Mouse (Mus musculus) Patski (cell line): ENCODE data around the gene Pnmal1. TPM values are rescaled to one million over a fixed set of nuclear protein-coding genes. Genes with fewer than 3 reads are reported as not detected.

ENCODE experiments used
- ATAC-seq: fragments of 100-300 bp; one replicate; pipeline ENCODE4 v1.8.0; 2021
- CTCF ChIA-PET: fragments of 350-600 bp; sonication (Branson Sonifier 250); formaldehyde crosslinking; loops from one replicate; lab custom pipeline; 2022; ENCODE audit warnings: inconsistent platforms; lab: Charles Lee
- POLR2A ChIA-PET: fragments of 350-600 bp; sonication (Branson Sonifier 250); formaldehyde crosslinking; loops from one replicate; lab custom pipeline; 2022; ENCODE audit warnings: antibody characterized with exemption, inconsistent platforms; lab: Charles Lee
- DNase-seq: peaks from one replicate; pipeline ENCODE4 v3.0.0-alpha.2; 2011; ENCODE audit warnings: low read depth, low spot score
- H3K27me3 ChIP-seq: fragments of 371-371 bp; one replicate; pipeline ENCODE4 v1.5.1; 2021
- CTCF ChIP-seq: fragments of 100-300 bp; IDR thresholded peaks from one replicate; pipeline ENCODE4 v1.5.1; 2021
- in situ Hi-C: fragments of 300-500 bp; cut with MboI; formaldehyde crosslinking; loops from 3 replicates; pipeline ENCODE4 v1.11.1; 2018; ENCODE audit warnings: low pct_unique_long_range_greater_than_20kb, mixed read lengths
- polyA plus RNA-seq: library from polyadenylated mRNA; unstranded; gene quantifications from one replicate; pipeline ENCODE4 v1.2.3, GENCODE M21; 2021

Gene Pnmal1
- polyA plus RNA-seq, 1 experiment from 2014 or later = not detected

- CTCF ChIA-PET = interaction anchor here (0.6 to 1.4 kb wide), 5 partner anchors 9 to 80 kb away, joined by 3 to 4 read pairs (median 3); partner anchors contain the start of gene Psg16
- no peak for DNase-seq
- POLR2A ChIA-PET = no interaction called here
- in situ Hi-C loops = no loop called here
- ATAC-seq = no peak
- no peaks in the 10 kb centered on the region for H3K27me3 ChIP-seq
- no peak for TF ChIP-seq CTCF
Measured at GRCm38 (mm10) chr7:17011909-17012590, 52.6 kb downstream of the Pnmal1 start.

Other genes starting within 250 kb of the Pnmal1 start
- not detected for gene Ceacam9, start 237.8 kb upstream of the Pnmal1 start, polyA plus RNA-seq
- 222 TPM for gene Ap2s1, start 221.3 kb upstream of the Pnmal1 start, polyA plus RNA-seq
- 69.5 TPM for gene Slc1a5, start 178.3 kb upstream of the Pnmal1 start, polyA plus RNA-seq
- 90.0 TPM for gene Strn4, start 143.8 kb upstream of the Pnmal1 start, polyA plus RNA-seq
- 33.4 TPM for gene Fkrp, start 142.9 kb upstream of the Pnmal1 start, polyA plus RNA-seq
- gene Prkd2, start 116.8 kb upstream of the Pnmal1 start, polyA plus RNA-seq = 15.3 TPM
- 2.2 TPM for gene Dact3, start 84.4 kb upstream of the Pnmal1 start, polyA plus RNA-seq
- gene Gng8, start 67.9 kb upstream of the Pnmal1 start, polyA plus RNA-seq = 0.09 TPM
- not detected for gene Ptgir, start 53.2 kb upstream of the Pnmal1 start, polyA plus RNA-seq
- 237 TPM for gene Calm3, start 35.6 kb upstream of the Pnmal1 start, polyA plus RNA-seq
- gene Pnmal2, start 15.0 kb upstream of the Pnmal1 start, polyA plus RNA-seq = 11.2 TPM
- gene Gm42372, start 23.4 kb downstream of the Pnmal1 start, polyA plus RNA-seq = 0.03 TPM
- gene Ccdc8, start 33.0 kb downstream of the Pnmal1 start, polyA plus RNA-seq = 0.04 TPM
- gene Ppp5c, start 68.2 kb downstream of the Pnmal1 start, polyA plus RNA-seq = 106 TPM
- gene Hif3a, start 102.7 kb downstream of the Pnmal1 start, polyA plus RNA-seq = 0.01 TPM
- gene Psg16, start 114.4 kb downstream of the Pnmal1 start, polyA plus RNA-seq = 0.32 TPM
- not detected for gene Ceacam3, start 190.6 kb downstream of the Pnmal1 start, polyA plus RNA-seq
- gene Psg29, start 243.8 kb downstream of the Pnmal1 start, polyA plus RNA-seq = not detected